Mouse (Mus musculus): ENCODE results near the gene Fam78b. TPM values are rescaled to one million over a fixed set of nuclear protein-coding genes. Genes with fewer than 3 reads are reported as not detected.
A peak's percentile ranks its signal among the peaks of the same experiment; 100 is the strongest.

Gene Fam78b
- polyA plus RNA-seq, 1 experiment from 2014 or later, result 14.1 TPM

- H3K9ac ChIP-seq, result no peak overlapping the region
- H3K4me1 ChIP-seq (replicated peaks), result peaks cover 20% of the 10 kb centered on the region
- no peak overlapping the region for H3K4me3 ChIP-seq
- WGBS, result 82% methylated on average over 6 of the region's 6 CpGs
- no peak for ATAC-seq (ENCODE audit: low FRiP score, low read depth)
- H3K36me3 ChIP-seq, result no peaks in the 10 kb centered on the region
- H3K27ac ChIP-seq (replicated peaks), result no peak overlapping the region
- no peaks in the 10 kb centered on the region for H3K9me3 ChIP-seq
- no peaks in the 10 kb centered on the region for H3K27me3 ChIP-seq
- H3K4me2 ChIP-seq, result no peak overlapping the region
These were observed 41.3 kb downstream of the Fam78b start for GRCm38 (mm10) chr1:167042558-167042957.

- Histone ChIP-seq H3K9ac (no peak overlapping the region), H3K9me3 (no peaks in the 10 kb centered on the region), H3K27me3 (no peaks in the 10 kb centered on the region), H3K36me3 (no peaks in the 10 kb centered on the region), H3K4me2 (no peak overlapping the region), H3K4me1 (replicated peaks) (peaks cover 26% of the 10 kb centered on the region), H3K27ac (replicated peaks) (no peak overlapping the region), H3K4me3 (no peak overlapping the region)
- ATAC-seq (ENCODE audit: low FRiP score, low read depth), result 0 out of 2 replicates have a peak, but pooled peaks have one; percentile 13
- WGBS, result 45% methylated on average over 10 of the region's 10 CpGs
These were observed 45.1 kb downstream of the Fam78b start for GRCm38 (mm10) chr1:167046169-167046927.

- 92% methylated on average over 3 of the region's 3 CpGs for WGBS
- H3K4me1 ChIP-seq (replicated peaks), result peaks cover 25% of the 10 kb centered on the region
- ATAC-seq (ENCODE audit: low FRiP score, low read depth), result no peak
These were observed 49.6 kb downstream of the Fam78b start for GRCm38 (mm10) chr1:167050859-167051258.

GRCm38 (mm10) chr1:167054029-167054428, 52.8 kb downstream of the Fam78b start:
- H3K27ac ChIP-seq (replicated peaks), result no peak overlapping the region
- H3K4me2 ChIP-seq, result no peak overlapping the region
- WGBS, result 83% methylated on average over 7 of the region's 7 CpGs
- H3K9ac ChIP-seq, result no peak overlapping the region
- no peak for ATAC-seq (ENCODE audit: low FRiP score, low read depth)
- H3K4me1 ChIP-seq (replicated peaks), result peaks cover 15% of the 10 kb centered on the region
- H3K27me3 ChIP-seq, result no peaks in the 10 kb centered on the region
- no peaks in the 10 kb centered on the region for H3K9me3 ChIP-seq
- no peak overlapping the region for H3K4me3 ChIP-seq
- H3K36me3 ChIP-seq, result no peaks in the 10 kb centered on the region

More at GRCm38 (mm10) chr1:167050859-167051258, 49.6 kb downstream of the Fam78b start:
- H3K9ac ChIP-seq, result no peak overlapping the region
- H3K4me2 ChIP-seq, result no peak overlapping the region
- H3K36me3 ChIP-seq, result no peaks in the 10 kb centered on the region
- no peaks in the 10 kb centered on the region for H3K27me3 ChIP-seq
- no peak overlapping the region for H3K27ac ChIP-seq (replicated peaks)
- H3K9me3 ChIP-seq, result no peaks in the 10 kb centered on the region
- H3K4me3 ChIP-seq, result no peak overlapping the region

- WGBS, result 43% methylated on average over 5 of the region's 5 CpGs
- no peak overlapping the region for H3K9ac ChIP-seq
- H3K27me3 ChIP-seq, result no peaks in the 10 kb centered on the region
- no peaks in the 10 kb centered on the region for H3K36me3 ChIP-seq
- H3K4me2 ChIP-seq, result no peak overlapping the region
- no peaks in the 10 kb centered on the region for H3K9me3 ChIP-seq
- H3K4me3 ChIP-seq, result no peak overlapping the region
- H3K4me1 ChIP-seq (replicated peaks), result peaks cover 16% of the 10 kb centered on the region
- ATAC-seq (ENCODE audit: low FRiP score, low read depth), result no peak
- no peak overlapping the region for H3K27ac ChIP-seq (replicated peaks)
These were observed 56.3 kb downstream of the Fam78b start for GRCm38 (mm10) chr1:167057543-167057942.

- H3K27ac ChIP-seq (replicated peaks), result no peak overlapping the region
- peaks cover 32% of the 10 kb centered on the region for H3K4me1 ChIP-seq (replicated peaks)
- H3K4me2 ChIP-seq, result no peak overlapping the region
- no peaks in the 10 kb centered on the region for H3K36me3 ChIP-seq
- 60% methylated on average over 9 of the region's 9 CpGs for WGBS
- H3K27me3 ChIP-seq, result no peaks in the 10 kb centered on the region
- H3K4me3 ChIP-seq, result no peak overlapping the region
- no peaks in the 10 kb centered on the region for H3K9me3 ChIP-seq
- no peak overlapping the region for H3K9ac ChIP-seq
- no peak for ATAC-seq (ENCODE audit: low FRiP score, low read depth)
These were observed 58.5 kb downstream of the Fam78b start for GRCm38 (mm10) chr1:167059550-167060285.

DNA sequence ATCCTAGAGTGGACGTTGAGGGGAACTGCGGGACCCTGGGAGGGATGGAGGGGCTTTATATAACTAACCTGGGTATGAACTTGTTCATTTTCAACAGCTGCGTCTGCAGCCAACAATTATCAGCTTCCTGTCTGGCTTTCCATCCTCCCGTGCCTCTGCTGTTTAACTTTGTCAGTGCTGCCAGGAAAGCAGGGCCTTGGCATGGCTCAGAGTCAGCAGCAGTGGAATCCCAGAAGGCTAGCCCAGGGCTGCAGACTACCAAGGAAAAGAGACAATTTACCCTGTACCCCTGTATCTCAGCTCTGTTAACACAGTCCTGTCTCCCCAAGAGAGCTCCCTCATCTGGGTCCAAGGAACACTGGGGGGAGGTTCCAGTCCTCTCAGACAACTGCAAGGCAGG, 62.8 kb downstream of the Fam78b start:
- peaks cover 44% of the 10 kb centered on the region for H3K4me1 ChIP-seq (replicated peaks)
- no peak overlapping the region for H3K4me2 ChIP-seq
- no peak overlapping the region for H3K4me3 ChIP-seq
- no peaks in the 10 kb centered on the region for H3K9me3 ChIP-seq
- H3K9ac ChIP-seq, result no peak overlapping the region
- 63% methylated on average over 4 of the region's 4 CpGs for WGBS
- no peaks in the 10 kb centered on the region for H3K27me3 ChIP-seq
- H3K36me3 ChIP-seq, result no peaks in the 10 kb centered on the region
- no peak overlapping the region for H3K27ac ChIP-seq (replicated peaks)
- no peak for ATAC-seq (ENCODE audit: low FRiP score, low read depth)

DNA sequence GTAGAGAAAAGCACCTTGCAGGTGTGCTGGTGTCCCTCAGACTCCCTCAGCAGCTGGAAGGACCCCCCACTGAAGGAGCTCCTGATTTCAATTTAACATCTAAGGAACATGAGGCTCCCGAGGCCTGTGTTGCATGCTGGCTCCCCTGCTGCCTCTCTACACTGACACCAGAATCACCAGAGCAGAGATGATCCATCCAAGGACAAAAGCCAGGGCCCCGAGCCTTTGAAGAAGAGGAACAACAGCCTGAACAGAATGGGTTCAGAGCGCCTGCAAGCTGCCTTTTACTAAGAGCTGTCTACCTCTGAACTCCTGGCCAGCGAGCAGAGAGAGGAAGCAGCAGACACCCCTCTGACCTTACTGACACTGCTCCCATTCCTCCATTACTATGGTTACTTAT, 64.3 kb downstream of the Fam78b start:
- Histone ChIP-seq H3K27ac (replicated peaks) (no peak overlapping the region), H3K4me2 (no peak overlapping the region), H3K36me3 (no peaks in the 10 kb centered on the region), H3K4me3 (no peak overlapping the region), H3K27me3 (no peaks in the 10 kb centered on the region), H3K9ac (no peak overlapping the region), H3K9me3 (no peaks in the 10 kb centered on the region), H3K4me1 (replicated peaks) (peaks cover 49% of the 10 kb centered on the region)
- WGBS, result 24% methylated on average over 4 of the region's 4 CpGs
- no peak for ATAC-seq (ENCODE audit: low FRiP score, low read depth)

DNA sequence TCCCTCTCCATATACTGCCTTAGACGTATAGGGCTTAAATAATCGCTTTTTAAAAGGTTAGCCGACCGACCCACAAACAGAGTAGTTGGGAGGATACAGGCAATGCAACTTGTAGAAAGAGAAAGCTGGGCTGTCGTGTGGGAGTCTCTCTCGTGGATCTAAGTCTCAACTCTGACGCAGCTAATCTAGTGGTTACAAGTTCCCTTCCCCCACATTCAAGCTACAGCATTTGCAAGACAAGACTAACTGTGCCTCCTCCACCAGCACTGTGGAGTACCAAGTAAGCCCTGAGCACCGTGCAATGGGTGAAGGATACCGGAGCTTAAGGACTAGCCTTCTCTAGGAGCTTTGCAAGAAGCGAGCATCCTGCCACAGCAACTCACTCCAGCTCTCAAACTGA, 64.8 kb downstream of the Fam78b start:
- Histone ChIP-seq H3K4me3 (no peak overlapping the region), H3K4me2 (no peak overlapping the region), H3K9ac (no peak overlapping the region), H3K27ac (replicated peaks) (peak overlapping the region; percentile 24; the same call in 1 of the 2 replicates), H3K9me3 (no peaks in the 10 kb centered on the region), H3K27me3 (no peaks in the 10 kb centered on the region), H3K4me1 (replicated peaks) (peaks cover 51% of the 10 kb centered on the region), H3K36me3 (no peaks in the 10 kb centered on the region)
- 44% methylated on average over 10 of the region's 10 CpGs for WGBS
- no peak for ATAC-seq (ENCODE audit: low FRiP score, low read depth)

GRCm38 (mm10) chr1:167066933-167067341, 65.7 kb downstream of the Fam78b start:
- no peaks in the 10 kb centered on the region for H3K36me3 ChIP-seq
- H3K4me3 ChIP-seq, result no peak overlapping the region
- no peak overlapping the region for H3K4me2 ChIP-seq
- WGBS, result 43% methylated on average over 9 of the region's 9 CpGs
- peak overlapping the region; percentile 24; the same call in 1 of the 2 replicates for H3K27ac ChIP-seq (replicated peaks)
- H3K4me1 ChIP-seq (replicated peaks), result peaks cover 51% of the 10 kb centered on the region
- no peak overlapping the region for H3K9ac ChIP-seq
- ATAC-seq (ENCODE audit: low FRiP score, low read depth), result peak; percentile 82
- H3K27me3 ChIP-seq, result no peaks in the 10 kb centered on the region
- no peaks in the 10 kb centered on the region for H3K9me3 ChIP-seq

DNA sequence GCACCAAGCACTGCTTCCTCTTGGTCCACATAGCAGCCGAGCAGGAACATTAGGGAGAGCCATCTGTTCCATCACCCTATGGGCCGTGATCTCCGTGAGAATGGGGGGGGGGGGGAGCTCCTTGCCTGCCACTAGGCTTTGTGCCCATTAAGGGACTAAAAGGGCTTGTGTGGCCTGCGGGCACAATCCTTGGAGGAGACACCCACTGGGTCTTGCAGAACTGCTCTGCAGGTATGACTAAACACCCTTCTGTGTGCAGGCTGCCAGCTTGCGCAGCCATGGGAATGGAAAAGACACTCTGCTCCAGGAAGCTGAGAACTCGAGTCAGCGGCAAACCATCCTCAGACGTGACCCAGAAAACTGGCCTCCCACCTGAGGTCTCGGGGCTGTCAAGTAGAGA, 68.5 kb downstream of the Fam78b start:
- H3K9me3 ChIP-seq, result no peaks in the 10 kb centered on the region
- 0 out of 2 replicates have a peak overlapping the region, but pooled peaks have one; percentile 1 for H3K27ac ChIP-seq (replicated peaks)
- peaks cover 35% of the 10 kb centered on the region for H3K4me1 ChIP-seq (replicated peaks)
- no peak overlapping the region for H3K4me2 ChIP-seq
- no peak overlapping the region for H3K4me3 ChIP-seq
- no peak for ATAC-seq (ENCODE audit: low FRiP score, low read depth)
- WGBS, result 48% methylated on average over 9 of the region's 9 CpGs
- H3K36me3 ChIP-seq, result no peaks in the 10 kb centered on the region
- no peak overlapping the region for H3K9ac ChIP-seq
- H3K27me3 ChIP-seq, result no peaks in the 10 kb centered on the region

DNA sequence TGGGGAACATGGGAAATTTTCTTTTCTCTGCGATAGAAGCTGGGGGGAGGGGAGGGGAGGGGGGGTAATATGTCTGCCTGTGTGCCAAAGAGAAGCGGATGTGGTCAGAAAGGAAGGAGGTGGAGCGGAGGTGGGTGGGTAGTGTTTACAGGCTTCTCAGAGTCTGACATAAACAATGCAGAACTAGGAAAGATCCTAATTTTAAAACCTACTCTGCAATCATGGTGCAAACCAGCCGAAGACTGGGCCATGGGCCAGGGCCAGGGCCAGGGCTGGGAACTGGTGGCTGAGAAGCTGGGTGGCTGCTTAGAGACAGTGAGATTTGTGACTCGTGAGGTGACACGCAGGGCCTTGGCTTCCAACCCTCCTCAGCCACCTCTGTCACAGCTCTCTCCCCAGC, 69.1 kb downstream of the Fam78b start:
- ATAC-seq (ENCODE audit: low FRiP score, low read depth), result no peak
- H3K9me3 ChIP-seq, result no peaks in the 10 kb centered on the region
- H3K9ac ChIP-seq, result no peak overlapping the region
- no peaks in the 10 kb centered on the region for H3K27me3 ChIP-seq
- WGBS, result 67% methylated on average over 6 of the region's 6 CpGs
- no peak overlapping the region for H3K4me2 ChIP-seq
- H3K4me1 ChIP-seq (replicated peaks), result peaks cover 32% of the 10 kb centered on the region
- H3K36me3 ChIP-seq, result no peaks in the 10 kb centered on the region
- H3K27ac ChIP-seq (replicated peaks), result no peak overlapping the region
- no peak overlapping the region for H3K4me3 ChIP-seq
